Mouse (Mus musculus): Measurements from ENCODE around the gene Nkap. TPM values are rescaled to one million over a fixed set of nuclear protein-coding genes. Genes with fewer than 3 reads are reported as not detected.

Nkap gene
- polyA plus RNA-seq, 1 experiment = 1.3 TPM

- no peak for DNase-seq (ENCODE audit: low read depth in 1 of 2, low spot score in 2 of 2)
- no peak overlapping the region for H3K4me3 ChIP-seq (ENCODE audit: extremely low read depth, insufficient read depth, insufficient read length)
- H3K27ac ChIP-seq (ENCODE audit: insufficient read depth, low read length) = peak overlapping the region; percentile 62
- TF ChIP-seq CTCF (IDR thresholded peaks at IDR 0.05; ENCODE audit: extremely low read depth, insufficient read depth, insufficient read length, insufficient replicate concordance) (no peak), POLR2A (IDR thresholded peaks at IDR 0.05; ENCODE audit: low read depth, low read length) (no peak)
- WGBS = 82% methylated on average over 1 of the region's 1 CpGs
- H3K4me1 ChIP-seq (ENCODE audit: control insufficient read depth, insufficient read depth, insufficient read length) = peaks cover 3% of the 10 kb centered on the region; the same call in 1 of the 2 replicates
- no peaks in the 10 kb centered on the region for H3K27me3 ChIP-seq (ENCODE audit: control insufficient read depth, insufficient read depth, low read length)
- no peaks in the 10 kb centered on the region for H3K36me3 ChIP-seq (ENCODE audit: control insufficient read depth, insufficient read depth, low read length)
These were observed 37.8 kb upstream of the Nkap start for GRCm38 (mm10) chrX:37088778-37089177.

DNA sequence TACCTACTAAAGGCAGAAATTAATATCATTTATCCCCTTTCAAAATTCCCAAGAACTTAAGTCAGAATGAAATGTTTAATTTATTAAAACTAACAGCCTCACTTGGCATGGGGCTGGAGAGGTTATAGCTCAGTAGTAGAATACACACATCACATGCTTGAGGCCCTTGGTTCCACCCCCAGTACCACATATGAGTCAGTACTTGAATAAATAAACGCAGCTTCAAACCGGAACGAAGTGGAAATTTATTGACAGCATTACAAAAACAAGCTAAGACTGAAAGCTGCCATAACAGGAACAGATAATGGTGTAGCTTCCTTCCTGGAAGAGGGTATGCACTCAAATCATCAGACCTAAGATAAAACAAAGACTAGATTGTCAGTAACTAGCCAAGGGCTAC lies 35.1 kb upstream of the Nkap start:
- TF ChIP-seq CTCF (IDR thresholded peaks at IDR 0.05; ENCODE audit: extremely low read depth, insufficient read depth, insufficient read length, insufficient replicate concordance) = no peak
- no peak for TF ChIP-seq POLR2A (IDR thresholded peaks at IDR 0.05; ENCODE audit: low read depth, low read length)
- Histone ChIP-seq H3K4me3 (ENCODE audit: extremely low read depth, insufficient read depth, insufficient read length) (no peak overlapping the region), H3K4me1 (ENCODE audit: control insufficient read depth, insufficient read depth, insufficient read length) (peaks cover 3% of the 10 kb centered on the region), H3K27ac (ENCODE audit: insufficient read depth, low read length) (no peak overlapping the region), H3K36me3 (ENCODE audit: control insufficient read depth, insufficient read depth, low read length) (no peaks in the 10 kb centered on the region), H3K27me3 (ENCODE audit: control insufficient read depth, insufficient read depth, low read length) (no peaks in the 10 kb centered on the region)
- no peak for DNase-seq (ENCODE audit: low read depth in 1 of 2, low spot score in 2 of 2)
- WGBS = 82% methylated on average over 3 of the region's 3 CpGs

DNA sequence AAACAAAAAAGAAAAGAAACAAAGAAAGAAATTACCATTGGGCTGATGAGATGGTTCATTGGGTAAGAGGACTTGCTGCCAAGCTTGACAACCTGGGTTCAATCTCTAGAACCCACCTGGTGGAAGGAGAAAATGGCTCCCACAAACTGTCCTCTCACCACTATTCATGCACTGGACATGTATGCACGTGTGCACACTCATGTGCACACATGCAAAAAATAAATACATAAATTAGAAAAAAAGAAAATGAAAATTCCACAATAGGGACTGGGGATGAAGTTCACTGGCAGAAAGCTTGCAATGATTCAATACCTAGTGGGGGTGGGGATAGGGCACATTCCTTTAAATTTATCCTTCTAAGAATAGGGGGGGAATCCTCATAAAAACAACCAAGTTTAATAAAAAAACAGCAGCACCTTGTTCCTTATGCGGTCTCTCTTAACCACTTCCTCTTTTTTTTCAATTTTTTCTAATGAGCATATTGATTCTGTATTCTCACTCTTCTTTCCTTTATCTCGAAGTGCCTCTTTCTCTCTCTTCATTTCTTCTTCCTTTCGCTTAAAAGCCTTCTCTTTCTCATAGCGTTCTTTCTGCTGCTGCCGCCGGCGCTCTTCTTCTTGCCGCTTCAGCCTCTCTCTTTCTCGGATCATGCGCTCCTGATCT lies 31.4 kb upstream of the Nkap start:
- no peaks in the 10 kb centered on the region for H3K36me3 ChIP-seq (ENCODE audit: control insufficient read depth, insufficient read depth, low read length)

GRCm38 (mm10) chrX:37098681-37099080 lies 27.9 kb upstream of the Nkap start:
- Histone ChIP-seq H3K4me1 (ENCODE audit: control insufficient read depth, insufficient read depth, insufficient read length) (no peaks in the 10 kb centered on the region; the same call in 1 of the 2 replicates), H3K4me3 (ENCODE audit: extremely low read depth, insufficient read depth, insufficient read length) (no peak overlapping the region), H3K27me3 (ENCODE audit: control insufficient read depth, insufficient read depth, low read length) (no peaks in the 10 kb centered on the region), H3K27ac (ENCODE audit: insufficient read depth, low read length) (no peak overlapping the region), H3K36me3 (ENCODE audit: control insufficient read depth, insufficient read depth, low read length) (peaks cover 4% of the 10 kb centered on the region; the same call in 1 of the 2 replicates)
- 85% methylated on average over 3 of the region's 3 CpGs for WGBS
- no peak for DNase-seq (ENCODE audit: low read depth in 1 of 2, low spot score in 2 of 2)
- TF ChIP-seq POLR2A (IDR thresholded peaks at IDR 0.05; ENCODE audit: low read depth, low read length) = no peak
- no peak for TF ChIP-seq CTCF (IDR thresholded peaks at IDR 0.05; ENCODE audit: extremely low read depth, insufficient read depth, insufficient read length, insufficient replicate concordance)

More for the DNA sequence above, 31.4 kb upstream of the Nkap start:
- H3K27me3 ChIP-seq (ENCODE audit: control insufficient read depth, insufficient read depth, low read length) = no peaks in the 10 kb centered on the region
- no peaks in the 10 kb centered on the region; the same call in 1 of the 2 replicates for H3K4me1 ChIP-seq (ENCODE audit: control insufficient read depth, insufficient read depth, insufficient read length)
- peak overlapping the region; percentile 57 for H3K27ac ChIP-seq (ENCODE audit: insufficient read depth, low read length)
- TF ChIP-seq CTCF (IDR thresholded peaks at IDR 0.05; ENCODE audit: extremely low read depth, insufficient read depth, insufficient read length, insufficient replicate concordance) (no peak), POLR2A (IDR thresholded peaks at IDR 0.05; ENCODE audit: low read depth, low read length) (no peak)
- WGBS = 59% methylated on average over 11 of the region's 11 CpGs
- no peak for DNase-seq (ENCODE audit: low read depth in 1 of 2, low spot score in 2 of 2)
- H3K4me3 ChIP-seq (ENCODE audit: extremely low read depth, insufficient read depth, insufficient read length) = no peak overlapping the region; the same call in 1 of the 2 replicates

DNA sequence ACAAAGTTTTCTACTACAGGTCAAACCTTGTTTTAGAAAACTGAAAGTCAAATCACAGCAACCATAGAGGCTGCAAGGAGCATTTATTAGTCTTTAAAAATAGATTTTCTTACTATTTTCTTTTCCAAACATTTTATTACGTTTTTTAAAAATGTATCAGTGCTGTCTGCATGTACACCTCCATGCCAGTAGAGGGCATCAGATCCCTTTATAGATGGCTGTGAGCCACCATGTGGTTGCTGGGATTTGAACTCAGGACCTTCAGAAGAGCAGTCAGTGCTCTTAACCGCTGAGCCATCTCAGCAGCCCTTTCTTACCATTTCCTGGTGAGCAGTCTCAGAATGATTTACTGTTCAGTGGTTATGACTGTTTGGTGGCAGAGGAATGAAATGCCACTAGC lies 22.8 kb upstream of the Nkap start:
- no peaks in the 10 kb centered on the region for H3K4me1 ChIP-seq (ENCODE audit: control insufficient read depth, insufficient read depth, insufficient read length)
- TF ChIP-seq POLR2A (IDR thresholded peaks at IDR 0.05; ENCODE audit: low read depth, low read length) (no peak), CTCF (IDR thresholded peaks at IDR 0.05; ENCODE audit: extremely low read depth, insufficient read depth, insufficient read length, insufficient replicate concordance) (no peak)
- H3K27ac ChIP-seq (ENCODE audit: insufficient read depth, low read length) = no peak overlapping the region
- 86% methylated on average over 2 of the region's 2 CpGs for WGBS
- H3K27me3 ChIP-seq (ENCODE audit: control insufficient read depth, insufficient read depth, low read length) = no peaks in the 10 kb centered on the region
- no peak for DNase-seq (ENCODE audit: low read depth in 1 of 2, low spot score in 2 of 2)
- H3K36me3 ChIP-seq (ENCODE audit: control insufficient read depth, insufficient read depth, low read length) = peaks cover 4% of the 10 kb centered on the region; the same call in 1 of the 2 replicates
- no peak overlapping the region for H3K4me3 ChIP-seq (ENCODE audit: extremely low read depth, insufficient read depth, insufficient read length)

DNA sequence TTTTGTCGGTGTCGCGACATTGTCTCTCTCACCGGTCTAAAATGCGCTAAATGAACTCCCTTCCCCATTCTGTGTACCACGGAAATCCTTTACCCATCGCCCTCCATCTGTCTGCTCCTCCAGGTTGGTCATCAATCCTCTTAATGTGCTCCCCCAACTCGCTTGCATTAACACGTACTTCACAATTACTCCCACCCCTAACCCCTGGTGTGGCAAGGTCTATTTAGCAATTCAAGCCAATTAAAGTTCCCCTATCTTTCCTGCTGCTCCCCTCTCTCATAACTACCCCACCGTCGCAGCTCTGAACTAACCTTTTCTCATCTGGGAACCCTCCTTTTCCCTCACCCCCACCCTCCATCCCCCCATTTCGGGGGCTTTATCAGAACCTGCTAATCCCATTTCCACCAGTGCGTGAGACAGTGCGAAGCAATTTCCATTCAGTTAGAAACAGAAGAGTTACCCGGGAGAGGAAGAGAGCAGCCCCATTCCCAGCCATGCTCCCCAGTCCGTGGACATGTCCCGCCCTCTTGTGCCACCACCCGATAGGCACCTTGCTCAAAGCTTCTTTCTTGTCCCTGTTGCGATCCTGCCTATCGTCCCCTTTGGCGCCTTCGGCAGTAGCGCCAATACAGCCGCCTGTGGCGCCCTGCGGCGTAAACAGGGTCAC lies 16.9 kb upstream of the Nkap start:
- H3K27ac ChIP-seq (ENCODE audit: insufficient read depth, low read length) = peak overlapping the region; percentile 85
- H3K36me3 ChIP-seq (ENCODE audit: control insufficient read depth, insufficient read depth, low read length) = no peaks in the 10 kb centered on the region
- no peak for DNase-seq (ENCODE audit: low read depth in 1 of 2, low spot score in 2 of 2)
- TF ChIP-seq CTCF (IDR thresholded peaks at IDR 0.05; ENCODE audit: extremely low read depth, insufficient read depth, insufficient read length, insufficient replicate concordance) = no peak
- no peak for TF ChIP-seq POLR2A (IDR thresholded peaks at IDR 0.05; ENCODE audit: low read depth, low read length)
- 19% methylated on average over 27 of the region's 27 CpGs for WGBS
- H3K27me3 ChIP-seq (ENCODE audit: control insufficient read depth, insufficient read depth, low read length) = no peaks in the 10 kb centered on the region
- H3K4me1 ChIP-seq (ENCODE audit: control insufficient read depth, insufficient read depth, insufficient read length) = no peaks in the 10 kb centered on the region
- peak overlapping the region; percentile 60 for H3K4me3 ChIP-seq (ENCODE audit: extremely low read depth, insufficient read depth, insufficient read length)
